Mouse (Mus musculus): ENCODE measurements around the gene Spdye4b.
A peak's percentile ranks its signal among the peaks of the same experiment; 100 is the strongest.

Gene Spdye4b

DNA sequence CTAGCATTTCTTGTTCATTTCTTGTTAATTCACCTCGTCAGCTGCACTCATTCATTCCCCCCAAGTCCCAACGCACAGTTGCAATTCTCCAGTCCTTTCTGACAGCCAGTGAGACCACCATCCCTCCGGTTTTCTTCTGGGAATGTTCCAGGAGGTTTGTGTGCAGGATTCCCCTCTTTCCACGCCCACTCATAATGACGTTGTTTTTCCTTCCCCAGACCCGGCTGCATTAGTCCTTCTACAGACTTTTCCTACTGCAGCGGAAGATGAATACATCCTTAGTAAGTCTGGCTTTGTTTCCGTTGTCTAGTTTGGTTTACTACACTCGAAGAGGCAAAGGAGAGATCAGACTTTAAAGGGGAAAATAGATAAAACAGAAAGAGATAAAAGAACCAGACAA lies 55.2 kb downstream of the Spdye4b start:
- H3K36me3 ChIP-seq (ENCODE audit: insufficient read depth, low read length) = peaks cover 35% of the 10 kb centered on the region
- peaks cover 14% of the 10 kb centered on the region for H3K4me1 ChIP-seq (replicated peaks; ENCODE audit: low read depth, low read length)
- no peaks in the 10 kb centered on the region for H3K9me3 ChIP-seq (ENCODE audit: low read length)
- peaks cover 12% of the 10 kb centered on the region; the same call in 1 of the 2 replicates for H3K27me3 ChIP-seq (ENCODE audit: insufficient read depth, low read length)
- H3K4me3 ChIP-seq (replicated peaks; ENCODE audit: low read length) = peak overlapping the region; percentile 90
- no peak for TF ChIP-seq POU5F1 (IDR thresholded peaks at IDR 0.05; ENCODE audit: borderline replicate concordance, low read length)
- TF ChIP-seq NANOG (IDR thresholded peaks at IDR 0.05; ENCODE audit: borderline replicate concordance, low read length) = no peak
- TF ChIP-seq CTCF (conservative IDR thresholded peaks at IDR 0.05; ENCODE audit: low read length) = no peak

- peaks cover 86% of the 10 kb centered on the region for H3K36me3 ChIP-seq (ENCODE audit: insufficient read depth, low read length)
- no peaks in the 10 kb centered on the region for H3K4me1 ChIP-seq (replicated peaks; ENCODE audit: low read depth, low read length)
- peaks cover 30% of the 10 kb centered on the region for H3K9me3 ChIP-seq (ENCODE audit: low read length)
- H3K27me3 ChIP-seq (ENCODE audit: insufficient read depth, low read length) = peaks cover 3% of the 10 kb centered on the region; the same call in 1 of the 2 replicates
- no peak for TF ChIP-seq CTCF (conservative IDR thresholded peaks at IDR 0.05; ENCODE audit: low read length)
- TF ChIP-seq POU5F1 (IDR thresholded peaks at IDR 0.05; ENCODE audit: borderline replicate concordance, low read length) = no peak
- no peak for TF ChIP-seq NANOG (IDR thresholded peaks at IDR 0.05; ENCODE audit: borderline replicate concordance, low read length)
- H3K4me3 ChIP-seq (replicated peaks; ENCODE audit: low read length) = no peak overlapping the region
Observed at GRCm38 (mm10) chr5:143244926-143245325, 64.1 kb downstream of the Spdye4b start.

DNA sequence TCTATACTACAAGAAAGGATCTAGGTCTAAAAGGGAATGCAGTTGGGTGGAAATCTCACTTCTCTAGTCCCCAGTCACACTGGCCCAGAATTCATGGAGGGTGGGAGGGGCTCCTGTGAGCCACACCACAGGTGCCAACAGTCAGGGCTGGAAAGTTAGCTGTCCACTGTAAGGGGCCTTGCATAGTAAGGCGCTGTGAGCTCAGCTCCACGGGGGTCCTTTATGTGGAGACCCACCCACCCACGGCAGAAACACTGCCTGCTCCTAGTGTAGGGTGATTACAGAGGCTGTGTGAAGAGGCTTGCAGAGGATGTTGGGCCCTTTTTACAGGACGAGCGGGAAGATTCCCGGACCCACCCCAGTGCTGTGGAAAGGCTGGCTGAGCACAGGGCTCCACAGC lies 71.2 kb downstream of the Spdye4b start:
- TF ChIP-seq CTCF (conservative IDR thresholded peaks at IDR 0.05; ENCODE audit: low read length) (no peak), NANOG (IDR thresholded peaks at IDR 0.05; ENCODE audit: borderline replicate concordance, low read length) (no peak), POU5F1 (IDR thresholded peaks at IDR 0.05; ENCODE audit: borderline replicate concordance, low read length) (no peak)
- H3K4me3 ChIP-seq (replicated peaks; ENCODE audit: low read length) = no peak overlapping the region

DNA sequence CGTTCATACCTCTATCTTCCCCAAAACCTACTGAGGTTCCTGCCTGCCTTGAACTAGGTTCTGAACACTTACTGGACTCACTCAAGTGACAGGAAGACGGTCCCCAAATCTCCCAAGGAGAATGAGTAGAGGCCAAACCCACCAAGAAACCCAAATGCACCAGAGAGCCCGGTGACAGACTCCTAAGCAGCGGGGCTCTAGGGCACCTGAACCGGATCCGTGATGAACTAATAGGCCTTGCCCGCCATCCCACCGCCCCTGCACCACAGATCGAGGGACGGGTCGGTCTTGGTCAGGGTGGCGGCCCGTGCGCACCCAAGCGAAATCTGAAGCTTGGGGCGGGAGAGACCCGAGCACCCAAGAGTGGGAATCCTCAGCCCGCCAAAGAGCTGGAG lies 72.0 kb downstream of the Spdye4b start:
- peak overlapping the region; percentile 76 for H3K4me3 ChIP-seq (replicated peaks; ENCODE audit: low read length)
- H3K36me3 ChIP-seq (ENCODE audit: insufficient read depth, low read length) = peaks cover 7% of the 10 kb centered on the region
- H3K27me3 ChIP-seq (ENCODE audit: insufficient read depth, low read length) = peaks cover 78% of the 10 kb centered on the region
- TF ChIP-seq CTCF (conservative IDR thresholded peaks at IDR 0.05; ENCODE audit: low read length) = no peak
- TF ChIP-seq POU5F1 (IDR thresholded peaks at IDR 0.05; ENCODE audit: borderline replicate concordance, low read length) = no peak
- TF ChIP-seq NANOG (IDR thresholded peaks at IDR 0.05; ENCODE audit: borderline replicate concordance, low read length) = no peak
- no peaks in the 10 kb centered on the region for H3K9me3 ChIP-seq (ENCODE audit: low read length)
- peaks cover 24% of the 10 kb centered on the region for H3K4me1 ChIP-seq (replicated peaks; ENCODE audit: low read depth, low read length)

More for the DNA sequence above, 71.2 kb downstream of the Spdye4b start:
- H3K9me3 ChIP-seq (ENCODE audit: low read length) = no peaks in the 10 kb centered on the region
- H3K36me3 ChIP-seq (ENCODE audit: insufficient read depth, low read length) = peaks cover 15% of the 10 kb centered on the region
- H3K27me3 ChIP-seq (ENCODE audit: insufficient read depth, low read length) = peaks cover 70% of the 10 kb centered on the region
- H3K4me1 ChIP-seq (replicated peaks; ENCODE audit: low read depth, low read length) = peaks cover 24% of the 10 kb centered on the region

DNA sequence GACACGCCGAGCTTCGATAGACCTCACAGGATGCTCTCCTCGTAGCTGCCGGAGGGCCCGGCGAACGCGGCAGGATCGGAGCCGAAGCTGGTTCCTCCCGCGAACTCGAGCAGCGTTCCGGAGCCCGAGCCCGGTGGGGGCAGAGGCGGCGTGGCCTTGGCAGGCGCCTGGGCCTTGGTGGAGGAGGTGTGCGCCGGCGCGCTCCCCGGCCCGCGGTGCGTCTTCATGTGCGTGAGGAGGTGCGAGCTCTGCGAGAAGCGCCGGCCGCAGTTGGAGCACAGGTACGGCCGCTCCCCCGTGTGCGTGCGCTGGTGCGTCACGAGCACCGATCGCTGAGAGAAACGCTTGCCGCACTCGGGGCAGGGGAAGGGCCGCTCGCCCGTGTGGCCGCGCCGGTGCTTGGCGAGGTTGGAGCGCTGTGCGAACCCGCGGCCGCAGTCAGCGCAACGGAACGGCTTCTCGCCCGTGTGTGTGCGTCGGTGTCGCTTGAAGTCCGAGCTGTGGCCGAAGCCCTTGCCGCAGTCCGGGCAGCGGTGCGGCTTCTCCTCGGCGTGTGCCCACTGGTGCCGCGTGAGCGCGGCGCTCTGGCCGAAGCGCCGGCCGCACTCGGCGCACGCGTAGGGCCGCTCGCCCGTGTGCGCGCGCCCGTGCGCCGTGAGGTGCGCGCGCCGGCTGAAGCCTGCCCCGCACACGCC lies 72.5 kb downstream of the Spdye4b start:
- no peaks in the 10 kb centered on the region for H3K9me3 ChIP-seq (ENCODE audit: low read length)
- no peak for TF ChIP-seq POU5F1 (IDR thresholded peaks at IDR 0.05; ENCODE audit: borderline replicate concordance, low read length)
- no peak for TF ChIP-seq CTCF (conservative IDR thresholded peaks at IDR 0.05; ENCODE audit: low read length)
- no peak for TF ChIP-seq NANOG (IDR thresholded peaks at IDR 0.05; ENCODE audit: borderline replicate concordance, low read length)

GRCm38 (mm10) chr5:143253881-143254486 lies 73.2 kb downstream of the Spdye4b start:
- peaks cover 90% of the 10 kb centered on the region for H3K27me3 ChIP-seq (ENCODE audit: insufficient read depth, low read length)
- H3K4me3 ChIP-seq (replicated peaks; ENCODE audit: low read length) = peak overlapping the region; percentile 76
- H3K4me1 ChIP-seq (replicated peaks; ENCODE audit: low read depth, low read length) = peaks cover 24% of the 10 kb centered on the region
- H3K36me3 ChIP-seq (ENCODE audit: insufficient read depth, low read length) = no peaks in the 10 kb centered on the region
- TF ChIP-seq NANOG (IDR thresholded peaks at IDR 0.05; ENCODE audit: borderline replicate concordance, low read length) (no peak), POU5F1 (IDR thresholded peaks at IDR 0.05; ENCODE audit: borderline replicate concordance, low read length) (no peak), CTCF (conservative IDR thresholded peaks at IDR 0.05; ENCODE audit: low read length) (no peak)
- no peaks in the 10 kb centered on the region for H3K9me3 ChIP-seq (ENCODE audit: low read length)

More for the DNA sequence above, 72.5 kb downstream of the Spdye4b start:
- H3K27me3 ChIP-seq (ENCODE audit: insufficient read depth, low read length) = peaks cover 83% of the 10 kb centered on the region
- H3K4me3 ChIP-seq (replicated peaks; ENCODE audit: low read length) = peak overlapping the region; percentile 76
- peaks cover 2% of the 10 kb centered on the region for H3K36me3 ChIP-seq (ENCODE audit: insufficient read depth, low read length)
- peaks cover 24% of the 10 kb centered on the region for H3K4me1 ChIP-seq (replicated peaks; ENCODE audit: low read depth, low read length)

Measured in E14TG2a.4 (cell line).